Mouse (Mus musculus) left cerebral cortex, postnatal 14 days (tissue): Measurements from ENCODE around the gene Nhlh2. TPM values are rescaled to one million over a fixed set of nuclear protein-coding genes. Genes with fewer than 3 reads are reported as not detected.

Experiments
- DNase-seq, 2 experiments: peaks; one replicate each; pipeline ENCODE4 v3.0.0; 2021 to 2022; ENCODE audit warnings: low spot score in 2 of 2, mixed read lengths in 1 of 2
- intact Hi-C: fragments of 180-260 bp; cut with DNase I; formaldehyde crosslinking; loops from one replicate; pipeline ENCODE4 v1.15.1; 2025
- long read RNA-seq, 2 experiments: library from polyadenylated mRNA; stranded (forward); transcript quantifications; one replicate each; pipeline ENCODE4 v2.0.0; 2021
- total RNA-seq, 2 experiments: library from RNA; stranded (reverse); gene quantifications; 2 replicates each; pipeline ENCODE4 v1.2.3; 2021

Gene Nhlh2
- under 1 TPM; 0.22 to 0.51 TPM for total RNA-seq
- long read RNA-seq, experiment 1, partial matches to known transcripts = 1 of 2 reads
- long read RNA-seq, experiment 1, other reads (novel, unspliced or antisense) = 0 of 2 reads
- long read RNA-seq, experiment 2 = 0 reads

- intact Hi-C loops = no loop called here
- DNase-seq = no peak
These were observed at the start of gene Nhlh2 for GRCm38 (mm10) chr3:102009926-102010381. TSS of gene Nhlh2 (plus strand) at chr3:102010076.

GRCm38 (mm10) chr3:101961146-101961835, 48.6 kb upstream of the Nhlh2 start:
- intact Hi-C loops = no loop called here
- DNase-seq = no peak

- intact Hi-C loops = no loop called here
- DNase-seq = no peak
These were observed 46.4 kb upstream of the Nhlh2 start for GRCm38 (mm10) chr3:101963501-101963900.

GRCm38 (mm10) chr3:101964352-101964751, 45.5 kb upstream of the Nhlh2 start:
- intact Hi-C loops = no loop called here
- DNase-seq = no peak

- intact Hi-C loops = no loop called here
- DNase-seq = no peak
These were observed 42.9 kb upstream of the Nhlh2 start for GRCm38 (mm10) chr3:101966825-101967558.

GRCm38 (mm10) chr3:101975337-101975736, 34.5 kb upstream of the Nhlh2 start:
- no peak for DNase-seq
- intact Hi-C loops = no loop called here

- DNase-seq = peak in 1 of 2 experiments; percentile 47
- intact Hi-C loops = no loop called here
These were observed 31.4 kb upstream of the Nhlh2 start for GRCm38 (mm10) chr3:101978299-101978994.

- intact Hi-C loops = no loop called here
- peak; percentile 14 to 19 for DNase-seq
These were observed 26.0 kb upstream of the Nhlh2 start for GRCm38 (mm10) chr3:101983917-101984316.

- intact Hi-C loops = no loop called here
- no peak for DNase-seq
These were observed 24.2 kb upstream of the Nhlh2 start for GRCm38 (mm10) chr3:101985634-101986033.

- intact Hi-C loops = no loop called here
- no peak for DNase-seq
These were observed 19.7 kb upstream of the Nhlh2 start for GRCm38 (mm10) chr3:101990136-101990535.

GRCm38 (mm10) chr3:101990995-101991516, 18.8 kb upstream of the Nhlh2 start:
- intact Hi-C loops = no loop called here

GRCm38 (mm10) chr3:101997851-101998250, 12.0 kb upstream of the Nhlh2 start:
- intact Hi-C loops = no loop called here
- DNase-seq = no peak

More at GRCm38 (mm10) chr3:101990995-101991516, 18.8 kb upstream of the Nhlh2 start:
- no peak for DNase-seq

GRCm38 (mm10) chr3:102010681-102011317, 923 bp downstream of the Nhlh2 start:
- no peak for DNase-seq
- intact Hi-C loops = no loop called here

- intact Hi-C loops = no loop called here
- DNase-seq = no peak
These were observed 1.6 kb downstream of the Nhlh2 start for GRCm38 (mm10) chr3:102011318-102012075.

- intact Hi-C loops = no loop called here
- DNase-seq = no peak
These were observed 2.3 kb downstream of the Nhlh2 start for GRCm38 (mm10) chr3:102012076-102012610.

GRCm38 (mm10) chr3:102012611-102013211, 2.8 kb downstream of the Nhlh2 start:
- intact Hi-C loops = no loop called here
- DNase-seq = peak in 1 of 2 experiments; percentile 36

GRCm38 (mm10) chr3:102020604-102021003, 10.7 kb downstream of the Nhlh2 start:
- DNase-seq = no peak
- intact Hi-C loops = no loop called here

- intact Hi-C loops = no loop called here
- DNase-seq = no peak
These were observed 12.8 kb downstream of the Nhlh2 start for GRCm38 (mm10) chr3:102022721-102023120.
